Mouse (Mus musculus): ENCODE measurements at regions not wholly inside any gene's neighbourhood (a gene's known extent, or its start where the extent isn't known, plus 50 kb on each side); places are given as distances from the start of the nearest gene placed in this dataset.

DNA sequence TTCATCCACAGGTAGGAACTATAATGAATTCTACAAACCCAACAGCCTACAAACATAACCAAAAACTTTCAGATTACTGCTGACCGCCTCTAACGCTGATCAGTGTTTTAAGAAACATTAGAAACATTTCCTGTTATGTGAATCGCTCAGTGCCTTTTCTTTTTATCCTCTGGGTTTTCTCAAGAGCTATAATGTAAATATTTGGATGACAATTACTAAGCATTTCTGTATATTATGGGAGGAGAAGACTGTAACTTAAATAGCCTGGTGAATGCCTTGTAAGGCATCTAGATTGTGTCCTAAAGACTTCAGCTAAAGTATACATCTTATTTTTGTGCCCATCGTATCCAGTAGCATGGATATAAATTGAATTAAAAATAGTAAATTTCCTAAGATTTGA is 465.9 kb upstream of the Acvr2a start:
- TF ChIP-seq POLR2A (IDR thresholded peaks at IDR 0.05; ENCODE audit: borderline replicate concordance, control insufficient read depth, low read depth, low read length) (no peak), CTCF (IDR thresholded peaks at IDR 0.05; ENCODE audit: control insufficient read depth, insufficient read depth, low read length) (no peak)
